Mouse (Mus musculus) midbrain, embryonic 15.5 days (tissue): ENCODE data around the gene Phf10. TPM values are rescaled to one million over a fixed set of nuclear protein-coding genes. Genes with fewer than 3 reads are reported as not detected.
"Not testable (repeated sequence)": the region's sequence is repeated elsewhere in the genome, so short reads cannot be mapped to it uniquely, and the experiment has no call there.

ENCODE experiments used
- ATAC-seq: fragments of 200-750 bp; cut with Nextera tagmentation; replicated peaks from 2 replicates; pipeline ENCODE4 v1.8.0; 2017; ENCODE audit warnings: moderate TSS enrichment
- H3K27ac ChIP-seq: fragments of 300-500 bp; sonication (generic); 2 replicates; pipeline ENCODE4 v1.5.1; 2015; ENCODE audit warnings: mild to moderate bottlenecking, inconsistent platforms
- H3K27me3 ChIP-seq: fragments of 300-500 bp; sonication (generic); replicated peaks from 2 replicates; pipeline ENCODE4 v1.6.1; 2015; ENCODE audit warnings: inconsistent platforms
- H3K36me3 ChIP-seq: fragments of 300-500 bp; sonication (generic); replicated peaks from 2 replicates; pipeline ENCODE4 v1.6.1; 2015; ENCODE audit warnings: inconsistent platforms
- H3K4me1 ChIP-seq: fragments of 300-500 bp; sonication (generic); 2 replicates; pipeline ENCODE4 v1.6.1; 2015; ENCODE audit warnings: inconsistent platforms
- H3K4me2 ChIP-seq: fragments of 300-500 bp; sonication (generic); 2 replicates; pipeline ENCODE4 v1.6.1; 2015; ENCODE audit warnings: inconsistent platforms, mild to moderate bottlenecking, moderate library complexity
- H3K4me3 ChIP-seq: fragments of 300-500 bp; sonication (generic); 2 replicates; pipeline ENCODE4 v1.5.1; 2015; ENCODE audit warnings: mild to moderate bottlenecking, inconsistent platforms
- H3K9ac ChIP-seq: fragments of 300-500 bp; sonication (generic); 2 replicates; pipeline ENCODE4 v1.6.1; 2015; ENCODE audit warnings: mild to moderate bottlenecking, inconsistent platforms
- H3K9me3 ChIP-seq: fragments of 300-500 bp; sonication (generic); 2 replicates; pipeline ENCODE4 v1.6.1; 2016; ENCODE audit warnings: inconsistent platforms
- WGBS: fragments of 180-500 bp; shearing (Covaris S2); methylation state at CpG from one replicate; pipeline ENCODE4 v1.1.7; 2015; ENCODE audit warnings: mixed read lengths; 5-methylcytosine and 5-hydroxymethylcytosine counted together
- polyA plus RNA-seq: library from polyadenylated mRNA; unstranded; fragments of >200 nt; fragmentation: Nextera tagmentation; extraction: Ambion mirVana; gene quantifications from 2 replicates; pipeline ENCODE4 v1.2.1, GENCODE M21; 2015

Phf10 gene
- polyA plus RNA-seq, 1 experiment from 2014 or later, result 15.9 TPM

GRCm38 (mm10) chr17:14961557-14962154 is 583 bp upstream of the Phf10 start:
- not testable (repeated sequence) for H3K27me3 ChIP-seq, H3K9ac ChIP-seq, H3K27ac ChIP-seq, H3K9me3 ChIP-seq, H3K4me3 ChIP-seq, H3K4me2 ChIP-seq, H3K36me3 ChIP-seq
- no CpG with 5 or more reads among the region's 44 CpGs for WGBS
- H3K4me1 ChIP-seq, result peaks cover 14% of the 10 kb centered on the region
- ATAC-seq, result peak; percentile 94

- Histone ChIP-seq H3K4me1 (peaks cover 14% of the 10 kb centered on the region), H3K4me3 (peak overlapping the region; percentile 78), H3K9ac (peak overlapping the region; percentile 70), H3K36me3 (no peaks in the 10 kb centered on the region), H3K9me3 (no peaks in the 10 kb centered on the region), H3K4me2 (peak overlapping the region; percentile 96), H3K27me3 (no peaks in the 10 kb centered on the region), H3K27ac (no peak overlapping the region)
- 0% methylated on average over 23 of the region's 23 CpGs for WGBS
- ATAC-seq, result peak; percentile 25
Observed at GRCm38 (mm10) chr17:14960520-14960919, 553 bp downstream of the Phf10 start.

GRCm38 (mm10) chr17:14959979-14960378 is 1.1 kb downstream of the Phf10 start:
- no peaks in the 10 kb centered on the region for H3K36me3 ChIP-seq
- peaks cover 14% of the 10 kb centered on the region for H3K4me1 ChIP-seq
- no peaks in the 10 kb centered on the region for H3K9me3 ChIP-seq
- no peak overlapping the region for H3K27ac ChIP-seq
- peak overlapping the region; percentile 27 for H3K4me3 ChIP-seq
- ATAC-seq, result no peak
- WGBS, result 18% methylated on average over 3 of the region's 3 CpGs
- H3K4me2 ChIP-seq, result peak overlapping the region; percentile 96
- peak overlapping the region; percentile 31; the same call in 1 of the 2 replicates for H3K9ac ChIP-seq
- H3K27me3 ChIP-seq, result no peaks in the 10 kb centered on the region

GRCm38 (mm10) chr17:14958686-14959327 is 2.3 kb downstream of the Phf10 start:
- Histone ChIP-seq H3K9me3 (no peaks in the 10 kb centered on the region), H3K4me3 (no peak overlapping the region), H3K36me3 (peaks cover 6% of the 10 kb centered on the region), H3K27me3 (no peaks in the 10 kb centered on the region), H3K4me1 (peaks cover 14% of the 10 kb centered on the region), H3K9ac (no peak overlapping the region), H3K4me2 (no peak overlapping the region), H3K27ac (no peak overlapping the region)
- 93% methylated on average over 5 of the region's 5 CpGs for WGBS
- ATAC-seq, result no peak

GRCm38 (mm10) chr17:14953452-14953851 is 7.6 kb downstream of the Phf10 start:
- H3K9ac ChIP-seq, result no peak overlapping the region
- 92% methylated on average over 8 of the region's 8 CpGs for WGBS
- no peak overlapping the region for H3K4me2 ChIP-seq
- H3K27me3 ChIP-seq, result no peaks in the 10 kb centered on the region
- H3K4me3 ChIP-seq, result no peak overlapping the region
- ATAC-seq, result no peak
- peaks cover 1% of the 10 kb centered on the region; the same call in 1 of the 2 replicates for H3K4me1 ChIP-seq
- H3K9me3 ChIP-seq, result no peaks in the 10 kb centered on the region
- no peak overlapping the region for H3K27ac ChIP-seq
- H3K36me3 ChIP-seq, result peaks cover 39% of the 10 kb centered on the region

GRCm38 (mm10) chr17:14949161-14949827 is 11.8 kb downstream of the Phf10 start:
- Histone ChIP-seq H3K9me3 (no peaks in the 10 kb centered on the region), H3K27ac (no peak overlapping the region), H3K4me2 (no peak overlapping the region), H3K36me3 (peaks cover 52% of the 10 kb centered on the region), H3K4me1 (peaks cover 11% of the 10 kb centered on the region), H3K27me3 (no peaks in the 10 kb centered on the region), H3K4me3 (no peak overlapping the region), H3K9ac (no peak overlapping the region)
- WGBS, result 91% methylated on average over 7 of the region's 7 CpGs
- no peak for ATAC-seq

GRCm38 (mm10) chr17:14944551-14944950 is 16.5 kb downstream of the Phf10 start:
- no peak overlapping the region for H3K9ac ChIP-seq
- H3K36me3 ChIP-seq, result peaks cover 18% of the 10 kb centered on the region
- WGBS, result 89% methylated on average over 1 of the region's 1 CpGs
- no peak for ATAC-seq
- H3K27me3 ChIP-seq, result no peaks in the 10 kb centered on the region
- no peak overlapping the region; the same call in 1 of the 2 replicates for H3K4me3 ChIP-seq
- no peaks in the 10 kb centered on the region for H3K9me3 ChIP-seq
- H3K4me1 ChIP-seq, result peaks cover 28% of the 10 kb centered on the region
- no peak overlapping the region for H3K27ac ChIP-seq
- peak overlapping the region; percentile 96; the same call in 1 of the 2 replicates for H3K4me2 ChIP-seq

GRCm38 (mm10) chr17:14943729-14944059 is 17.4 kb downstream of the Phf10 start:
- Histone ChIP-seq H3K4me3 (peak overlapping the region; percentile 91), H3K36me3 (peaks cover 14% of the 10 kb centered on the region; the same call in 1 of the 2 replicates), H3K9ac (peak overlapping the region; percentile 70), H3K4me1 (peaks cover 28% of the 10 kb centered on the region), H3K9me3 (no peaks in the 10 kb centered on the region), H3K27me3 (no peaks in the 10 kb centered on the region), H3K27ac (peak overlapping the region; percentile 84; the same call in 1 of the 2 replicates), H3K4me2 (peak overlapping the region; percentile 96)
- ATAC-seq, result no peak; the same call in 1 of the 2 replicates
- WGBS, result 21% methylated on average over 16 of the region's 16 CpGs

- Histone ChIP-seq H3K27me3 (no peaks in the 10 kb centered on the region), H3K4me2 (peak within 1 kb of the TSS; percentile 96), H3K4me3 (peak within 1 kb of the TSS; percentile 91), H3K4me1 (peaks cover 28% of the 10 kb centered on the region), H3K36me3 (peaks cover 14% of the 10 kb centered on the region; the same call in 1 of the 2 replicates), H3K27ac (peak within 1 kb of the TSS; percentile 84), H3K9ac (peak within 1 kb of the TSS; percentile 70), H3K9me3 (no peaks in the 10 kb centered on the region)
- peak; percentile 99 for ATAC-seq
- WGBS, result under 1% methylated on average over 54 of the region's 54 CpGs
Observed at GRCm38 (mm10) chr17:14943009-14943728, 17.9 kb downstream of the Phf10 start, which contains the start of the genes Wdr27 and 1600012H06Rik. Gene Wdr27 (minus strand): TSS chr17:14943158. Gene 1600012H06Rik (plus strand): TSS chr17:14943184.

- peak overlapping the region; percentile 96 for H3K4me2 ChIP-seq
- H3K27me3 ChIP-seq, H3K27ac ChIP-seq, H3K9me3 ChIP-seq, ATAC-seq: not testable (repeated sequence)
- H3K36me3 ChIP-seq, result peaks cover 14% of the 10 kb centered on the region; the same call in 1 of the 2 replicates
- H3K4me1 ChIP-seq, result peaks cover 28% of the 10 kb centered on the region
- peak overlapping the region; percentile 91 for H3K4me3 ChIP-seq
- WGBS, result 65% methylated on average over 6 of the region's 6 CpGs
- peak overlapping the region; percentile 70; the same call in 1 of the 2 replicates for H3K9ac ChIP-seq
Observed at GRCm38 (mm10) chr17:14942181-14942580, 18.9 kb downstream of the Phf10 start.

GRCm38 (mm10) chr17:14935841-14936605 is 25.1 kb downstream of the Phf10 start:
- no peak for ATAC-seq
- H3K27ac ChIP-seq, result no peak overlapping the region
- no peak overlapping the region for H3K9ac ChIP-seq
- no peak overlapping the region for H3K4me3 ChIP-seq
- WGBS, result 72% methylated on average over 5 of the region's 5 CpGs
- no peaks in the 10 kb centered on the region for H3K4me1 ChIP-seq
- H3K4me2 ChIP-seq, result no peak overlapping the region
- no peaks in the 10 kb centered on the region for H3K9me3 ChIP-seq
- H3K36me3 ChIP-seq, result no peaks in the 10 kb centered on the region
- no peaks in the 10 kb centered on the region for H3K27me3 ChIP-seq
